Comparison of ENCODE assay signal across 19 mouse cellular contexts in the genomic region with DNA sequence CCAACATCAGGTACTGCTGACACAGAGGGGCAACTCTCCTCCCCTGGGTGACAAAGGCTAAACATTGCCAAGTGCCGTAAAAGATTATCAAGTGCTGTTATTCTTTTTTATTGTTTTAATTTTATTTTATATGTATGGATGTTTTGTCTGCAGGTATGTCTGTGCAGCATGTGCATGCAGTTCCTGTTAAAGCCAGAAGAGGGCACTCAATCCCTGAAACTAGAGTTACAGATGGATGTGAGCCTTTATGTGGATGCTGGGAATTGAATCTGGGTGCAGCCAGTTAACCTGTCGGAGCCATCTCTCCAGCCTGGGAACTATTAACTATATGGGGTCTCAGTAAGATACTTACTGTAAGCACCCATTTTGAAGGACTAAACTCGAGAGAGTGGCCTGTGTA.
DNase-seq lines count a peak whose midpoint lies in the region; ATAC-seq and TF ChIP-seq lines count a peak whose summit lies in the region.
"Had no signal": no experiment of that assay in that cellular context is flagged by ENCODE, and none has a peak within 500 bp of the region (broad histone marks: within the 10 kb centered on the region; RNA-seq: fewer than 3 reads in every experiment).

No protein-coding gene starts in this region.

- H3K9ac ChIP-seq in intestine, postnatal 0 days (ENCODE audit: low read depth, low read length): no peak overlapping the region
- H3K9ac ChIP-seq in intestine, embryonic 16.5 days (ENCODE audit: low read depth, low read length): no peak overlapping the region
- H3K9ac ChIP-seq: embryonic facial prominence, embryonic 15.5 days; kidney, embryonic 15.5 days; liver, embryonic 15.5 days; neural tube, embryonic 13.5 days had no signal

- H3K4me1 ChIP-seq in intestine, postnatal 0 days (replicated peaks; ENCODE audit: control insufficient read depth, insufficient read depth, low read length): peaks cover 4% of the 10 kb centered on the region; the same call in 1 of the 2 replicates
- peaks cover 7% of the 10 kb centered on the region; the same call in 1 of the 2 replicates for H3K4me1 ChIP-seq in intestine, embryonic 16.5 days (ENCODE audit: control insufficient read depth, insufficient read depth, low read length)
- H3K4me1 ChIP-seq: embryonic facial prominence, embryonic 15.5 days; forebrain, embryonic 10.5 days; liver, embryonic 15.5 days; neural tube, embryonic 13.5 days had no signal

- no peak for ATAC-seq in intestine, postnatal 0 days
- ATAC-seq in intestine, embryonic 16.5 days: no peak
- ATAC-seq in granulocyte monocyte progenitor cell, adult 5-6 weeks (replicated peaks; ENCODE audit: poor library complexity, severe bottlenecking): no peak
- ATAC-seq: activated CD4-positive, CD25-positive, alpha-beta regulatory T cell, adult 4 months; inflammation-experienced regulatory T-cells, adult 6 months had no signal

- peak; percentile 51 for TF ChIP-seq CTCF in intestine, postnatal 0 days (IDR thresholded peaks at IDR 0.05; ENCODE audit: low read depth)
- peak; percentile 22; the same call in 1 of the 2 replicates for TF ChIP-seq CTCF in brain, embryonic 14.5 days (IDR thresholded peaks at IDR 0.05; ENCODE audit: borderline replicate concordance, extremely low read depth, insufficient read depth, insufficient read length)

- no peak for TF ChIP-seq POLR2A in brain, embryonic 14.5 days (IDR thresholded peaks at IDR 0.05; ENCODE audit: borderline replicate concordance, extremely low read depth, insufficient read depth, insufficient read length, poor library complexity, severe bottlenecking)

- H3K27ac ChIP-seq in intestine, postnatal 0 days (ENCODE audit: low read depth, low read length): no peak overlapping the region
- H3K27ac ChIP-seq in intestine, embryonic 16.5 days (ENCODE audit: low read length): no peak overlapping the region
- H3K27ac ChIP-seq: embryonic facial prominence, embryonic 15.5 days; forebrain, embryonic 10.5 days; kidney, embryonic 15.5 days; liver, embryonic 15.5 days; neural tube, embryonic 13.5 days had no signal

- WGBS in intestine, postnatal 0 days: 87% methylated on average over 3 of the region's 3 CpGs
- 92% methylated on average over 3 of the region's 3 CpGs for WGBS in intestine, embryonic 16.5 days

- H3K9me3 ChIP-seq in intestine, postnatal 0 days (ENCODE audit: control insufficient read depth): no peaks in the 10 kb centered on the region
- no peaks in the 10 kb centered on the region for H3K9me3 ChIP-seq in intestine, embryonic 16.5 days (ENCODE audit: control insufficient read depth, low read length)
- H3K9me3 ChIP-seq: embryonic facial prominence, embryonic 15.5 days; forebrain, embryonic 10.5 days; kidney, embryonic 15.5 days; liver, embryonic 15.5 days; neural tube, embryonic 13.5 days had no signal

- peaks cover 30% of the 10 kb centered on the region for H3K27me3 ChIP-seq in intestine, postnatal 0 days (replicated peaks; ENCODE audit: control insufficient read depth, insufficient read depth, low read length)
- peaks cover 14% of the 10 kb centered on the region for H3K27me3 ChIP-seq in intestine, embryonic 16.5 days (replicated peaks; ENCODE audit: control insufficient read depth, insufficient read depth, low read length)
- H3K27me3 ChIP-seq: embryonic facial prominence, embryonic 15.5 days; neural tube, embryonic 13.5 days had no signal

- H3K4me2 ChIP-seq in intestine, postnatal 0 days (replicated peaks; ENCODE audit: low read depth): no peak overlapping the region
- H3K4me2 ChIP-seq in intestine, embryonic 16.5 days (ENCODE audit: low read depth, low read length): no peak overlapping the region
- H3K4me2 ChIP-seq: embryonic facial prominence, embryonic 15.5 days; kidney, embryonic 15.5 days; liver, embryonic 15.5 days; neural tube, embryonic 13.5 days had no signal

- no peaks in the 10 kb centered on the region for H3K36me3 ChIP-seq in intestine, postnatal 0 days (ENCODE audit: control insufficient read depth, insufficient read depth)
- H3K36me3 ChIP-seq in intestine, embryonic 16.5 days (ENCODE audit: control insufficient read depth, insufficient read depth, low read length): no peaks in the 10 kb centered on the region
- H3K36me3 ChIP-seq: embryonic facial prominence, embryonic 15.5 days; forebrain, embryonic 10.5 days; kidney, embryonic 15.5 days; liver, embryonic 15.5 days; neural tube, embryonic 13.5 days had no signal

- no peak overlapping the region for H3K4me3 ChIP-seq in intestine, postnatal 0 days (ENCODE audit: low read depth, low read length)
- H3K4me3 ChIP-seq in intestine, embryonic 16.5 days (ENCODE audit: low read length): no peak overlapping the region
- H3K4me3 ChIP-seq: embryonic facial prominence, embryonic 15.5 days; forebrain, embryonic 10.5 days; kidney, embryonic 15.5 days; liver, embryonic 15.5 days; neural tube, embryonic 13.5 days had no signal

- peak; percentile 33 for DNase-seq in thymus, postnatal 4 days
- DNase-seq in thymus, adult 18-20 months: no peak
- DNase-seq in brain, embryonic 14.5 days (ENCODE audit: low read depth): no peak
- DNase-seq in cerebellum, postnatal 36 days: no peak
- DNase-seq: adrenal gland, postnatal 25 days; cerebellum, adult 8-10 months; embryo, embryonic 11 days; right cerebral cortex, postnatal 14 days; thymus, postnatal 36 days had no signal
